9 mouse cellular contexts compared by ENCODE assay signal in genomic region chr2:38784396-38784795, GRCm38 (mm10).
A peak's percentile ranks its signal among the peaks of the same experiment; 100 is the strongest.
DNase-seq lines count a peak whose midpoint lies in the region; ATAC-seq and TF ChIP-seq lines count a peak whose summit lies in the region.
"Had no signal": no experiment of that assay in that cellular context is flagged by ENCODE, and none has a peak within 500 bp of the region (broad histone marks: within the 10 kb centered on the region; RNA-seq: fewer than 3 reads in every experiment).

No protein-coding gene starts in this region.

- peak overlapping the region; percentile 32 for H3K4me3 ChIP-seq in erythroblast, embryonic 14.5 days (replicated peaks)
- peak overlapping the region; percentile 48 for H3K4me3 ChIP-seq in midbrain, embryonic 10.5 days
- H3K4me3 ChIP-seq in midbrain, postnatal 0 days (ENCODE audit: low read depth, low read length), result no peak overlapping the region

- no peaks in the 10 kb centered on the region for H3K36me3 ChIP-seq in erythroblast, embryonic 14.5 days (ENCODE audit: control insufficient read depth)
- H3K36me3 ChIP-seq in midbrain, embryonic 10.5 days, result no peaks in the 10 kb centered on the region
- no peaks in the 10 kb centered on the region for H3K36me3 ChIP-seq in midbrain, postnatal 0 days (ENCODE audit: insufficient read depth, low read length)

- H3K4me1 ChIP-seq in erythroblast, embryonic 14.5 days (ENCODE audit: control insufficient read depth), result peaks cover 3% of the 10 kb centered on the region; the same call in 1 of the 2 replicates
- H3K4me1 ChIP-seq in midbrain, embryonic 10.5 days, result peaks cover 70% of the 10 kb centered on the region
- H3K4me1 ChIP-seq in midbrain, postnatal 0 days (ENCODE audit: insufficient read depth, low read length), result no peaks in the 10 kb centered on the region

- WGBS in midbrain, embryonic 10.5 days, result 5% methylated on average over 11 of the region's 11 CpGs
- 31% methylated on average over 11 of the region's 11 CpGs for WGBS in midbrain, postnatal 0 days

- H3K9ac ChIP-seq in midbrain, postnatal 0 days (replicated peaks; ENCODE audit: low read length, poor library complexity, severe bottlenecking), result no peak overlapping the region

- peak overlapping the region; percentile 91 for H3K27ac ChIP-seq in midbrain, embryonic 10.5 days (replicated peaks)
- H3K27ac ChIP-seq in midbrain, postnatal 0 days (ENCODE audit: low read depth, low read length), result no peak overlapping the region

- no peak for TF ChIP-seq CTCF in midbrain, postnatal 0 days (IDR thresholded peaks at IDR 0.05)

- no peaks in the 10 kb centered on the region for H3K27me3 ChIP-seq in erythroblast, embryonic 14.5 days (ENCODE audit: control insufficient read depth)
- H3K27me3 ChIP-seq in midbrain, embryonic 10.5 days (ENCODE audit: low read depth, poor library complexity, severe bottlenecking), result no peaks in the 10 kb centered on the region
- no peaks in the 10 kb centered on the region for H3K27me3 ChIP-seq in midbrain, postnatal 0 days (ENCODE audit: insufficient read depth, low read length)

- DNase-seq in midbrain, embryonic 10.5 days (ENCODE audit: low spot score), result peak; percentile 38
- DNase-seq in midbrain, postnatal 0 days (ENCODE audit: low spot score), result no peak
- DNase-seq in kidney, postnatal 14 days, result peak; percentile 21
- DNase-seq in yolk sac, embryonic 10.5 days (ENCODE audit: low spot score), result peak; percentile 82
- no peak for DNase-seq in spleen, postnatal 14 days (ENCODE audit: low spot score in 2 of 2)
- no peak for DNase-seq in urinary bladder, postnatal 25 days (ENCODE audit: low spot score)
- DNase-seq: cerebellum, postnatal 10 days had no signal

- ATAC-seq in erythroblast, adult 5-6 weeks (replicated peaks; ENCODE audit: low FRiP score, poor library complexity, severe bottlenecking), result no peak
- ATAC-seq in midbrain, postnatal 0 days (ENCODE audit: low FRiP score), result no peak

- H3K4me2 ChIP-seq in midbrain, postnatal 0 days (ENCODE audit: low read depth, low read length, poor library complexity, severe bottlenecking), result no peak overlapping the region

- H3K9me3 ChIP-seq in erythroblast, embryonic 14.5 days (ENCODE audit: control insufficient read depth, low read length), result no peaks in the 10 kb centered on the region
- H3K9me3 ChIP-seq in midbrain, embryonic 10.5 days (replicated peaks), result no peaks in the 10 kb centered on the region
- H3K9me3 ChIP-seq in midbrain, postnatal 0 days (ENCODE audit: low read length), result no peaks in the 10 kb centered on the region

Comparison
In these comparisons a context has a peak if more than half of its experiments do, and no peak if none do; other contexts are left out.
1. DNase-seq: peak in midbrain, embryonic 10.5 days (single experiment), kidney, postnatal 14 days (single experiment) and yolk sac, embryonic 10.5 days (single experiment); none in midbrain, postnatal 0 days (single experiment), spleen, postnatal 14 days (0 of 2) and urinary bladder, postnatal 25 days (single experiment).